Mouse (Mus musculus) intestine, postnatal 0 days (tissue): ENCODE measurements around the gene Mfsd14b. TPM values are rescaled to one million over a fixed set of nuclear protein-coding genes. Genes with fewer than 3 reads are reported as not detected.
A peak's percentile ranks its signal among the peaks of the same experiment; 100 is the strongest.

Source experiments
- ATAC-seq: fragments of 200-750 bp; cut with Nextera tagmentation; 2 replicates; pipeline ENCODE4 v1.8.0; 2017; ENCODE audit warnings: mild to moderate bottlenecking, moderate TSS enrichment, moderate library complexity
- H3K27ac ChIP-seq: fragments of 300-500 bp; sonication (generic); 2 replicates; pipeline ENCODE4 v1.5.1; 2014; ENCODE audit warnings: mild to moderate bottlenecking, low read depth, low read length, moderate library complexity
- H3K27me3 ChIP-seq: fragments of 300-500 bp; sonication (generic); replicated peaks from 2 replicates; pipeline ENCODE4 v1.6.1; 2014; ENCODE audit warnings: low read length, mixed read lengths; ENCODE audit not compliant: control insufficient read depth, insufficient read depth
- H3K36me3 ChIP-seq: fragments of 300-500 bp; sonication (generic); 2 replicates; pipeline ENCODE4 v1.6.1; 2014; ENCODE audit warnings: mild to moderate bottlenecking, moderate library complexity; ENCODE audit not compliant: control insufficient read depth, insufficient read depth
- H3K4me1 ChIP-seq: fragments of 300-500 bp; sonication (generic); replicated peaks from 2 replicates; pipeline ENCODE4 v1.6.1; 2014; ENCODE audit warnings: antibody characterized with exemption, low read length, mixed read lengths; ENCODE audit not compliant: control insufficient read depth, insufficient read depth
- H3K4me2 ChIP-seq: fragments of 300-500 bp; sonication (generic); replicated peaks from 2 replicates; pipeline ENCODE4 v1.6.1; 2014; ENCODE audit warnings: low read depth, mild to moderate bottlenecking, moderate library complexity
- H3K4me3 ChIP-seq: fragments of 300-500 bp; sonication (generic); 2 replicates; pipeline ENCODE4 v1.5.1; 2014; ENCODE audit warnings: low read depth, low read length
- H3K9ac ChIP-seq: fragments of 300-500 bp; sonication (generic); 2 replicates; pipeline ENCODE4 v1.6.1; 2014; ENCODE audit warnings: mild to moderate bottlenecking, low read depth, low read length
- H3K9me3 ChIP-seq: fragments of 300-500 bp; sonication (generic); 2 replicates; pipeline ENCODE4 v1.6.1; 2016; ENCODE audit warnings: mixed run types; ENCODE audit not compliant: control insufficient read depth
- CTCF ChIP-seq: sonication (generic); IDR thresholded peaks from 2 replicates; pipeline ENCODE4 v1.5.1; 2016; ENCODE audit warnings: low read depth, mild to moderate bottlenecking, control low read depth, antibody characterized with exemption, moderate library complexity
- WGBS: fragments of 180-500 bp; shearing (Covaris S2); extraction: QIAGEN DNeasy Blood & Tissue Kit; methylation state at CpG from one replicate; pipeline ENCODE4 v1.1.7; 2014; 5-methylcytosine and 5-hydroxymethylcytosine counted together
- polyA plus RNA-seq: library from polyadenylated mRNA; unstranded; fragments of >200 nt; fragmentation: Nextera tagmentation; extraction: Ambion mirVana; gene quantifications from 2 replicates; pipeline ENCODE4 v1.2.1, GENCODE M21; 2015

The Mfsd14b gene
- polyA plus RNA-seq, 1 experiment from 2014 or later = 32.2 TPM

DNA sequence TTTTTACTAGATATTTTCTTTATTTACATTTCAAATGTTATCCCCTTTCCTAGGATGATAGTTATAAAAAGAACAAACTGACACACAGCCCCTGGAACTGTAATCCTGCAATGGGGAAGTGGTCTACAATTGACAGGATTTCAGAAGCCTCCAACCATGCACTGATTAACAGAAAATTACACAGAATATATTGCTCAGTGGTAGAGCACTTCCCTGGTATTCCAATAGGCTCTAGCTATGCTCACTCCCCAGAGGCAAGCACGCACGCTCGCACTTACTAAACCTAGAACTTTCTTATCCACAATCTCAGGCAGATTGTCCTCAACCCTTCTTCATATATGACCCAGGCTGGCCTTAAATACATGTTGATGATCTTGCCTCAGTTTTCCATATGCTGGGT is 464 bp upstream of the Mfsd14b start:
- H3K27me3 ChIP-seq = no peaks in the 10 kb centered on the region
- WGBS = 62% methylated on average over 3 of the region's 3 CpGs
- no peaks in the 10 kb centered on the region for H3K4me1 ChIP-seq
- peak overlapping the region; percentile 91 for H3K27ac ChIP-seq
- ATAC-seq = 0 out of 2 replicates have a peak, but pooled peaks have one; percentile 40
- H3K4me3 ChIP-seq = peak overlapping the region; percentile 77
- H3K4me2 ChIP-seq = peak overlapping the region; percentile 66
- peak overlapping the region; percentile 82 for H3K9ac ChIP-seq
- TF ChIP-seq CTCF = no peak
- H3K9me3 ChIP-seq = no peaks in the 10 kb centered on the region
- no peaks in the 10 kb centered on the region for H3K36me3 ChIP-seq

GRCm38 (mm10) chr13:65111961-65112360 is 814 bp downstream of the Mfsd14b start:
- Histone ChIP-seq H3K4me1 (no peaks in the 10 kb centered on the region), H3K9ac (peak overlapping the region; percentile 82), H3K4me2 (peak overlapping the region; percentile 66), H3K36me3 (no peaks in the 10 kb centered on the region), H3K9me3 (no peaks in the 10 kb centered on the region), H3K4me3 (peak overlapping the region; percentile 77), H3K27me3 (no peaks in the 10 kb centered on the region), H3K27ac (peak overlapping the region; percentile 91)
- 0% methylated on average over 5 of the region's 5 CpGs for WGBS
- TF ChIP-seq CTCF = no peak
- ATAC-seq = peak; percentile 58

DNA sequence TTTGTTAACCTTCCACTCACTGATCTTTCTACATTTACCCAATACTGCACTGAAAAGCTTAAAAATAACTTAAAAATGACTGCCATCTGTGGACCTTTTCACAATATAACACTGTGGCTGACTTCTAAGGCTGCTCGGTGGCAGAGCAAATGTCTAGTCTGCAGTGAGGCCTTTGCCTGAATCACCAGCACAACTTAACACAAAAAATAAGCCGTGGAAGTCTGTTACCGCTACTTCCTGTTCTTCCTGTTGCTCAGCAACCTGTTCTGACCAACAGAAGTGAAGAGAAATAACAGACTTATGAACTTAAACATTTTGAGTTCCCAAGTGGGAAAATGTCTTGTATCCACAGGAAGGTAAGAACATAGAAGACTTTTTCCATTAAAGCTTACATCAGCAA is 11.5 kb downstream of the Mfsd14b start:
- no peaks in the 10 kb centered on the region for H3K36me3 ChIP-seq
- 91% methylated on average over 3 of the region's 3 CpGs for WGBS
- TF ChIP-seq CTCF = no peak

GRCm38 (mm10) chr13:65100678-65101077 is 12.1 kb downstream of the Mfsd14b start:
- Histone ChIP-seq H3K36me3 (no peaks in the 10 kb centered on the region), H3K27me3 (no peaks in the 10 kb centered on the region), H3K4me1 (no peaks in the 10 kb centered on the region), H3K4me3 (no peak overlapping the region), H3K9ac (no peak overlapping the region), H3K27ac (no peak overlapping the region), H3K4me2 (no peak overlapping the region), H3K9me3 (no peaks in the 10 kb centered on the region)
- no peak for ATAC-seq
- TF ChIP-seq CTCF = no peak
- WGBS = 94% methylated on average over 9 of the region's 9 CpGs

More for the DNA sequence above, 11.5 kb downstream of the Mfsd14b start:
- no peak overlapping the region for H3K4me2 ChIP-seq
- H3K9me3 ChIP-seq = no peaks in the 10 kb centered on the region
- no peak overlapping the region for H3K27ac ChIP-seq
- ATAC-seq = no peak
- no peaks in the 10 kb centered on the region for H3K27me3 ChIP-seq
- H3K9ac ChIP-seq = no peak overlapping the region
- no peaks in the 10 kb centered on the region for H3K4me1 ChIP-seq
- no peak overlapping the region for H3K4me3 ChIP-seq

GRCm38 (mm10) chr13:65097018-65097417 is 15.8 kb downstream of the Mfsd14b start:
- Histone ChIP-seq H3K4me1 (no peaks in the 10 kb centered on the region), H3K36me3 (0 out of 2 replicates have a peak, but pooled peaks cover 7% of the 10 kb centered on the region), H3K27ac (no peak overlapping the region), H3K4me3 (no peak overlapping the region), H3K9me3 (no peaks in the 10 kb centered on the region), H3K27me3 (no peaks in the 10 kb centered on the region), H3K9ac (no peak overlapping the region), H3K4me2 (no peak overlapping the region)
- TF ChIP-seq CTCF = no peak
- ATAC-seq = no peak

- H3K27me3 ChIP-seq = no peaks in the 10 kb centered on the region
- H3K4me3 ChIP-seq = no peak overlapping the region
- no peak for ATAC-seq
- H3K36me3 ChIP-seq = 0 out of 2 replicates have a peak, but pooled peaks cover 12% of the 10 kb centered on the region
- no peaks in the 10 kb centered on the region for H3K4me1 ChIP-seq
- TF ChIP-seq CTCF = no peak
- H3K27ac ChIP-seq = no peak overlapping the region
- no peak overlapping the region for H3K4me2 ChIP-seq
- no peaks in the 10 kb centered on the region for H3K9me3 ChIP-seq
- H3K9ac ChIP-seq = no peak overlapping the region
- 96% methylated on average over 4 of the region's 4 CpGs for WGBS
Measured at GRCm38 (mm10) chr13:65095923-65096322, 16.9 kb downstream of the Mfsd14b start.

DNA sequence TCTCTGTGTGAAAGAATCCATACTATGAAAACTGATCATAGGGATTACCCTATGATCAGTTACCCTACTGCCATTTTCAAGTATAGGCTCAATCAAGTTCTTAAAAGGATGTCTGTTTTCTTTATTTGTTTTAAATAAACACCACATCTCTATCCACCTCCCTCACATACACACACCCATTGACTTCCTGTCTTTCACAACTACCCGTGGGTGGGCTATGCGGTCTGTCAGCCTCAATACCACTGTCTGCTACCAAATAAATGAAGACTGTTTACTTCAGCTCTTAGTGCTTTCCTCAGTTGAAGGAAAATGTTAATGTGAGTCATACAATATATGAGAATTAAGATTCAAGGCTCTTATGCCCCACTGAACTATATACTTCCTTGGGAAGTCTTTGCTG is 42.8 kb downstream of the Mfsd14b start:
- TF ChIP-seq CTCF = no peak
- Histone ChIP-seq H3K36me3 (peaks cover 28% of the 10 kb centered on the region), H3K9me3 (no peaks in the 10 kb centered on the region), H3K4me1 (no peaks in the 10 kb centered on the region), H3K9ac (no peak overlapping the region), H3K4me2 (no peak overlapping the region), H3K27ac (no peak overlapping the region), H3K4me3 (no peak overlapping the region), H3K27me3 (no peaks in the 10 kb centered on the region)
- ATAC-seq = no peak
- WGBS = 79% methylated on average over 2 of the region's 2 CpGs
